Mouse (Mus musculus): ENCODE measurements around the gene Dnaja4.
"Not testable (repeated sequence)": the region's sequence is repeated elsewhere in the genome, so short reads cannot be mapped to it uniquely, and the experiment has no call there.

Gene Dnaja4

GRCm38 (mm10) chr9:54698318-54699086 is at the start of gene Dnaja4:
Gene Dnaja4, plus strand, starts transcription at chr9:54698873.
- in situ Hi-C loops (cut with MboI, MseI): no loop called here

GRCm38 (mm10) chr9:54649360-54649759 is 49.3 kb upstream of the Dnaja4 start:
- in situ Hi-C loops (cut with MboI, MseI): loop anchor here (25.0 kb wide), 1 partner anchor 662 kb away; the partner anchor contains the start of gene Elmod1

DNA sequence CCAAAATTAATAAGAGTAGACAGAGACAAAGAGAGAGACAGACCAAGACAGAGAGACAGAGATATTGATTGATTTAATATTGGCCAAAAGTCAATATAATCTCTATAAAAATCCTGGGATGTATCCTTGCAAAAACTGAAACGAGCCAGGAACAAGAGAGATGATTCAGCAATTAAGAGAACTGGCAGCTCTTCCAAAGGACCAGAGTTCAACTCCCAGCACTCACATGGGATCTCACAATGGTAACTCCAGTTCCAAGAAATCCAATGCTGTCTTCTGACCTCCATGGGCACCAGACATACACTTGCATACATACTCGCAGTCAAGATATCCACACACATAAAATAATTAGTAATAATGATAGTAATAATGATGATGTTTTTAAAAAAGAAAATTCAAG is 45.9 kb upstream of the Dnaja4 start:
- in situ Hi-C loops (cut with MboI, MseI): no loop called here

DNA sequence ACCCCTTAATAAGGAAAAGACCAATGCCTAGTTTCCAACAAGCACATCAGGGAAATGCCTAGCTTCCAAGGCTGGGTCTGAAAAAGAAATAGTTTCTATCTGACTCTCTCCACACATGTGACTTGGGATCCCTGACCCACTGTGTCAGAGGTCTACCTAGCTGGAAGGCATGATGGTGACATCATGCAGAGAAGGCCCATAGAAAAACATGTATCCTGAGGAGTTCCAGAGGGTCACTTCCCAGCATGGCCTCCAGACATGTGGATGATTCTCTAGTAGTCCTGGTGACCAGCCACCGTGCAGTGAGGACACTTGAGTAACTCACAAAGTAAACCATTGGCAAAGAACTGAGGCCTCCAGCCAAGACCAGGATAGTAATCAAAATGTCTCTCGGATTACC is 42.8 kb upstream of the Dnaja4 start:
- in situ Hi-C loops (cut with MboI, MseI): no loop called here

DNA sequence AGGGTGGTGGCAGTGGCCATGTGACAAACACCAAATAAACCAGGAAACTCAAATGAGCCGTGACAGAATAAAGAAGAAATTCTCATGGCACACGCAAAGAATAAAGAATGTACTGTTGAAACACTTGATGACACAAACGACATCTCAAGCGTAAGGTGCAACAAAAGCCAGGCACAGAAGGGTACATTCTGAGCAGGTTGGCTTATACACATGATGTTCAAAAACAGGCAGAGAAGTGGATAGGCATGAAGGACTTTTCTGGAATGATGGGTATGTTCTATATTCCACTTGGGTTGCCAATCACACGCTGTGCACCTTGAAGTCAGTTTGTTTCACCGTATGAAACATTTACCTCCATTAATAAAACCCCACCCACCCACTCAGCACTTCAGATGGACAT is 42.3 kb upstream of the Dnaja4 start:
- in situ Hi-C loops (cut with MboI, MseI): no loop called here

- in situ Hi-C loops (cut with MboI, MseI): no loop called here
Observed at GRCm38 (mm10) chr9:54658773-54659172, 39.9 kb upstream of the Dnaja4 start.

DNA sequence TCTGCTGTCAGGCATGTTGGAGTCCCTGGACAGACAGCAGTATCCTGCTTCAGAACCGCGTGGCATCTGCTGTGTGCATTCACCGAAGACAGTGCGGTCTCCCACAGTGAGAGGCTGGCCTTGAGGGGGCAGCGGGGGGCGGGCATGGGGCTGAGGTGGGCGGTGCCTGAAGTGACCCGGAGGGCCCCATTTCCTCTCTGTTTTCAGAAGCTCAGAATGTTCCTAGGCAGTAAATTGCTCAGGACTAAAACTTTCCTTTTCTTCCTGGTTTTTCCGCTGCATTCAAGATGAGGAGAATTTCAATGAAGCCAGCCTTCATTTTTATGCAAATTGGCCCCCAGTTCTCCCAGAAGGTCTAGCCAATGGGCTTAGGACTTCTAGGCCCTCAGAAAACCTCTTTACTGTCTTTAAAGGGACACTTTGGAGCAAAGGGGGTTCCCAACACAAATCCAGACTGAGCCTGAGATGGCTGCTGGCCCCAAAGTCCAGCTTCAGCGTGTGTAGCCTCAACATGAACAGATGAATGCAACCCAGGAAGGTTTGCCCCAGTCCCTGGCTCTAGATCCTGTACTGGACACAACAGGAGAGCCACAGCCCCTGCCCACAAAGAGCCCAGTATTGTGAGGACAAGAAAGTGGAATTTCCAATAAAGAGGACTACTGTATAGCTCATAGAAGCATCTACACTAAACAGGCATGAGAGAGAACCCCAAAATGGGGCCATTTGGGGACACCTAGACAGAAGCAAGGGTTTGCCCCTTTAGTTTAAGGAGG is 36.9 kb upstream of the Dnaja4 start, which contains the start of gene Acsbg1:
Gene Acsbg1 (minus strand): TSS at position 266 of the 773 bp plus-strand sequence.
- in situ Hi-C loops (cut with MboI, MseI): no loop called here

- in situ Hi-C loops (cut with MboI, MseI): no loop called here
Observed at GRCm38 (mm10) chr9:54664358-54664757, 34.3 kb upstream of the Dnaja4 start.

DNA sequence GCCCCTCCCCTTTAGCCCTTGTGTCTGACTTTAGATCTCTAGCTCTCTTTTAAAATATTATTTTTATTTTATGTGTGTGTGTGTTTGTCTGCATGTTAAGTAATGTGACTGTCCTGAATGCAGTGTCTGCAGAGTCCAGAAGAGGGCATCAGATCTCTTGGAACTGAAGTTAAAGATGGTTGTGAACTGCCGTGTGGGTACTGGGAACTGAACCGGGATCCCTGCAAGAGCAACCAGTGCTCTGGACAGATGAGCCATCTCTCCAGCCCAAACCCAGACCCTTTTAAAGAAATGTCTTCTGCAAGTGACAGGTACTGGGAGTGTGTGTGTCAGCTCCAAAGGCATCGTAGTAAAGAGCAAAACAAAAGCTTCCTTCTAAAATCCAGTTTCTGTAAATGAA is 32.6 kb upstream of the Dnaja4 start:
- in situ Hi-C loops (cut with MboI, MseI): no loop called here

DNA sequence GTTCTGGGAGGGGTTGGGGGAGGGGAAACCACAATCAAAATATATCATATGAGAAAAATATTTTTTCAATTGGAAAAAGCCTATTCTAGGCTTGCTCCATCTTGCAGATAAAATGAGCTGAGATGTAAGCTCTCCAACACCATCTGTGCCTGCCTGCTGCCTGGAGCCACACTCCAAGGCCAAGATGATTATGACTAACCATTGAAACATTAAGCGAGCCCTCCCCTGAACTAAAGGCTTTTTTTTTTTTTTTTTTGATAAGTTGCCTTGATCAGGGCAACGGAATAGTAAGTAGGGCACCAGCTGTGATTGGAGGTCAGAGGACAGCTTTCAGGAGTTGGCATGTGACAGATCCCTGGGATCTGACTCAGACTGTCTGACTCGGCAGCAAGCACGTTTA is 30.2 kb upstream of the Dnaja4 start:
- in situ Hi-C loops (cut with MboI, MseI): no loop called here

DNA sequence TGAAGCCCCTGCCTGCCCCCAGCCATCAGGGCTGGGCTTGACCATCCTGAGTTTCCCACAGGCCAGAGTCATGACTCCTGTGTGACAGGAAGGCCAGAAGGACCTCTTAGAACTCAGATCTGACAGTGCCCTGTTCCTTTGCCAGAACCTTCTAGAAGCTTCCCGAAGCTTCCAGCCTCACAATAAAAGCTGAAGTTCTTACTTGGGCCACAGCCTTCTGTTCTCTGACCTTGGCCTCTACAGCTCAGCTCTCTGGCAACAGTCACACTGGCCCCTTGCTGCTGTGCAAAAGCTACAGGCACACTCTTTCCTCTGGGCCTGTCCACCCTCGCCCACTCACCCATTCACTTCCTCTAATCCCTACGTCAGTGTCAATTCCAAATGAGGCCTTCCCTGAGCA is 26.7 kb upstream of the Dnaja4 start:
- in situ Hi-C loops (cut with MboI, MseI): no loop called here

DNA sequence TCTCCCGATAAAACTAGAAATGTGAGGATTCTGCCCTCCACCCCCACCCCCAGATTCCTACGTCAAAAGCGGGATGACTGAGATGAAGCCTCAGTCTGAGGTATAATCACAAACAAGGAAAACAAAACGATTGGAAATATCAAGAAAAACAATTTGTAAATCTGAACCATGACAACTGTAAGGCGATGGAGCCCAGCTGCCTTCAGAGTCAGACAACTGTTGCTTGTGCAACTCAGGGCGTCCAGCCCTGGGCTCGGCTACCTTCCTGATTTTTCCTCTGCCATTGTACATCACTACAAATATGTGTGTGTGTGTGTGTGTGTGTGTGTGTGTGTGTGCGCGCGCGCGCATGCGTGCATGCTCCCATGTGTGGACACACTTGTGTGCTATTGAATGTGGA is 24.8 kb upstream of the Dnaja4 start:
- in situ Hi-C loops (cut with MboI, MseI): no loop called here

DNA sequence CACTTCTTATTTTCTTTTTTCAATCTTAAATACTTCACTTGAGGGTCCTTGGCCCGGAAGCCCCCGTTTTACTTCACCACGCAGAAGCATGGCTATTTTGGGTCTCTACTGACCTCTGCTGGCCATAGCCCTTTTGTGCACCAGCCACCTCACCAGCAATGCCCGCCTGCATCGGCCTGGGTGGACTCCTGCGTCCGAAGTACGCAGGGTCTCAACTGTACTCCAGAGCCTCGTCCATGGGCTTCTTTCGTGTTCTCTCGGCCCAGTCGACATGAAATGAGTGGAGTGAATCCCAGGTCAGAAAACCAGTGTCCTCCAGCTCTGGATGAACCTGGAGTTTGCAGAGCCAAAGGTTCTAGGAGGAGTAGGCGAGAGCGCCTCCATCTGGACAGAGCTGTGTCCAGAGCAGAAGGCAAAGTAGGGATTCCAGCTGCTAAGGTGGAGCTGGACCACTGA is 22.1 kb upstream of the Dnaja4 start:
- in situ Hi-C loops (cut with MboI, MseI): loop anchor here (5.0 kb wide), 1 partner anchor 49 kb away; no protein-coding TSS in a partner anchor

- in situ Hi-C loops (cut with MboI, MseI): no loop called here
Observed at GRCm38 (mm10) chr9:54682846-54683245, 15.8 kb upstream of the Dnaja4 start.

DNA sequence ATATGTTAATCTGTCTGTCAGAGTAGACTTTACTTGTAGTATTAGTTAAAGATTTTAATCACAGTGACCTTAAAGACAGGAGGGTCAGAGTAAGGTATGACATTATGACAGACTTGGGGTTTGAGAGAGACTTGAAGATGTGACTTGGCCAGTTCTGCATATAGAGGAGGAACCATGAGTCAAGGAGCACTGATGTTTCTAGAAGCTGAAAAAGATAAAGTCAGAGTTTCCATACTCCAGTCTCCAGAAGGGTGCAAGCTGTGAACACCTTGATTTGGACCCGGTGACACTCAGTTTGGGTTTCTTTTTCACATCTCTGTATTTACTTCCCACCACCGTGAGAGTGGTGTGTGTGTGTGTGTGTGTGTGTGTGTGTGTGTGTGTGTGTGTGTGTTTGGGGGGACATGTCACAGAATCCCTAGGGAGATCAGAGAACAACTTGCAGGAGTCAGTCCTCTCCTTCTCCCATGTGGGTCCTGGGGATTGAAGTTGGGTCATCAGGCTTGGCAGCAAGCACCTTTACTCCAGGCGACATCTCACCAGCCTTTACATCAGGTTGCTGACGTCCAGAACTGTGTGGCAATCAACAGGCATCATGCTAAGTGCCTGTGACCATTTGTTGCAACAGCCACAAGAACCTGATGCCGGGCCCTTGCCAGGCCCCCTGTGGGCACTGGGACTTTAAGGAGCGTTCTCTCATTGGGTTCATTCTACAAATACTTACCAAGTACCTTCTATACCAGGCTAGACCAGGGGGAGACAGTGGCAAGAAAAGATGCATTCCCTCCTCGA is 14.7 kb upstream of the Dnaja4 start:
- in situ Hi-C loops (cut with MboI, MseI): no loop called here

- in situ Hi-C loops (cut with MboI, MseI): no loop called here
Observed at GRCm38 (mm10) chr9:54687246-54688236, 11.1 kb upstream of the Dnaja4 start.

- in situ Hi-C loops (cut with MboI, MseI): no loop called here
Observed at GRCm38 (mm10) chr9:54689446-54689845, 9.2 kb upstream of the Dnaja4 start.

GRCm38 (mm10) chr9:54690697-54691096 is 8.0 kb upstream of the Dnaja4 start:
- in situ Hi-C loops (cut with MboI, MseI): not testable (repeated sequence)

- in situ Hi-C loops (cut with MboI, MseI): not testable (repeated sequence)
Observed at GRCm38 (mm10) chr9:54691241-54691805, 7.3 kb upstream of the Dnaja4 start.

DNA sequence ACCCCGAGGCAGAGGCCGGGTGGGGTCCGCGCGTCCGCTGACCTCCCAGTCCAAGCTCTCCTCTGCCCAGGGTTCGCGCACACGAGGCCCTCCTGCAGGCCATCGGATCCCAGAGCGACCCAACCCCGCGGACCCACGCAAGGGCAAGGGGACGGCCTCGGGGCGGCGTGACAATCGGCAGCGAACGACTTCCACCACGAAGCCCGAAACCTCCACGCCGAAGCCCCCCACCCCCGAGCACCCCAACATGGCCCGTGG is 343 bp downstream of the Dnaja4 start:
- in situ Hi-C loops (cut with MboI, MseI): no loop called here

All from T-helper 2 cell (primary cell).